Mouse (Mus musculus) cerebellum, adult 11-12 months (tissue): ENCODE measurements around the gene Gm26657.

Source experiments
- DNase-seq: peaks from one replicate; pipeline ENCODE4 v3.0.0; 2022

Gm26657 gene

DNA sequence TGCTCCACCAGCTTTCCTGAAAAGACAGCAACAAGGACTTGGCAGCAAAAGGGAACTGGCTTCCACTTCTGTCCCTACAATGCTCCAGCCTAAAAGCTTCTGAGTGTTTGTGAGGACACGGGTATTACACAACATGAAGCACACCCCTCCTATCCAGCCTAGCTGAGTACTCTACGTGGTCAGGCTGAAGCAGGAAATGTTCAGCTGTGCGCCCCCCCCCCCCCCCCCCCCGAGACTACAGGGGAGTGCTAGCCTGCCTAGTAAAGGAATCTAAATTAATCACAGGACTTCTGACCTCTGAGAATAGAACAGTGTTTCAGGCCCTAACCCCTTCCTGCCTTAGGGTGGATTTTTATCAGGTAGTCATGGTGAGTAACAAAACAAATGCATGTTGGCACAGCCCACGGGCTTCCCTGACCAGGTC lies 28.0 kb downstream of the Gm26657 start:
- no peak for DNase-seq

DNA sequence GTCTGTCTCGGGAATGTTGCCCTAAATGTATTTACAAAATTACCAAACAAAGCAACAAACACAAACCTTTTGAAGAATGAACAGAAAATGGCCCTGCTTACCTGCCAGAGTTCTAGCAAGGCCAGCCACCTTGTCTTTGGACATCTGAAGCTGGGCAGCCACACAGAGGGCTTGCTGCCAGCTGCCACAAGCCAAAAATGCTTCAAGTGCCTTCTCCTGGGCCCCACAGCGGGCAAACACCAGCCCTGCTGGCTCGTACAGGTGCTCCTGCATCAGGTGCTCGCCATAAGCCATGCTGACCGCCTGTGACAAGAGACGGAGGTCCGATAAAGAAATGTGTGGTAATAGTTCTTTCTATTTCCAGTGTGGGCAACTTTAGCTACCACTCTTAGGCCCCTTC lies 29.0 kb downstream of the Gm26657 start:
- no peak for DNase-seq

DNA sequence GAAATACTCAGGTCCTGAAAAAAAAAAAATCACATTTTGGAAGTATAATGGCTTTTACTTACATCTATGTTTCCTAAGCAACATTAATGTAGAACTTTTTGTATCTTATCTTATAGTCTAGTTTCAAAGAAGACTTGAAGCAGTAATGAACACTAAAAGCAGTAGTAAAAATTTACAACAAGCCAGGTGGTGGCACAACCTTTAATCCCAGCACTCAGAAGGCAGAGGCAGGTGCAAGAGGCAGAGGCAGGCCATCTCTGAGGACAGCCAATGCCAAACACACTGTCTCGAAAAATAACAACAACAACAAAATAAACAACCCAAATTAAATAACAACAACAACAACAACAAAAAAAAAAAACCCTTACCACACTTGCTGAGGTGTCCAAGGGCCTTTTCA lies 31.2 kb downstream of the Gm26657 start:
- no peak for DNase-seq
